Mouse (Mus musculus) CH12.LX (cell line): ENCODE measurements around the gene Mettl7b.
A peak's percentile ranks its signal among the peaks of the same experiment; 100 is the strongest.

Experiments
- CHD2 ChIP-seq: IDR thresholded peaks from 2 replicates; pipeline ENCODE4 v1.6.1; 2011; ENCODE audit warnings: low read length, improper control_type of control experiment
- CTCF ChIP-seq, 2 experiments: IDR thresholded peaks in 1 of 2; conservative IDR thresholded peaks in 1 of 2; 2 replicates each; pipeline ENCODE4 v1.5.1; 2011 to 2012; ENCODE audit warnings: low read depth in 2 of 2, low read length in 2 of 2, improper control_type of control experiment in 1 of 2, inconsistent platforms in 1 of 2, mild to moderate bottlenecking in 1 of 2, moderate library complexity in 1 of 2
- HCFC1 ChIP-seq: IDR thresholded peaks from 2 replicates; pipeline ENCODE4 v1.6.1; 2012; ENCODE audit warnings: low read depth, mild to moderate bottlenecking, inconsistent platforms, low read length, improper control_type of control experiment
- MXI1 ChIP-seq: IDR thresholded peaks from 2 replicates; pipeline ENCODE4 v1.6.1; 2011; ENCODE audit warnings: mild to moderate bottlenecking, low read depth, low read length, improper control_type of control experiment
- NRF1 ChIP-seq: IDR thresholded peaks from 2 replicates; pipeline ENCODE4 v1.6.1; 2014; ENCODE audit warnings: low read depth, mild to moderate bottlenecking, inconsistent platforms, low read length, improper control_type of control experiment, moderate library complexity
- POLR2A ChIP-seq: IDR thresholded peaks from 2 replicates; pipeline ENCODE4 v1.6.1; 2011; ENCODE audit warnings: low read depth, mild to moderate bottlenecking, improper control_type of control experiment, low read length
- TCF12 ChIP-seq: IDR thresholded peaks from 2 replicates; pipeline ENCODE4 v1.6.1; 2014; ENCODE audit warnings: low read depth, mild to moderate bottlenecking, inconsistent platforms, low read length, improper control_type of control experiment

GRCm38 (mm10) chr10:128923013-128923691 is 37.6 kb downstream of the Mettl7b start:
- TF ChIP-seq TCF12 (peak; percentile 34; the same call in 1 of the 2 replicates), CTCF (conservative IDR thresholded peaks at IDR 0.05 in 1 of 2, IDR thresholded peaks at IDR 0.05 in 1 of 2; ENCODE audit: low read depth in 2 of 2, low read length in 2 of 2) (0 out of 4 replicates have a peak, but pooled peaks of 1 of the 2 experiments have one; percentile 8), POLR2A (peak; percentile 62; the same call in 1 of the 2 replicates), CHD2 (peak; percentile 32; the same call in 1 of the 2 replicates), NRF1 (0 out of 2 replicates have a peak, but pooled peaks have one; percentile 48), HCFC1 (peak; percentile 71), MXI1 (peak; percentile 91)
